In the genomic region with DNA sequence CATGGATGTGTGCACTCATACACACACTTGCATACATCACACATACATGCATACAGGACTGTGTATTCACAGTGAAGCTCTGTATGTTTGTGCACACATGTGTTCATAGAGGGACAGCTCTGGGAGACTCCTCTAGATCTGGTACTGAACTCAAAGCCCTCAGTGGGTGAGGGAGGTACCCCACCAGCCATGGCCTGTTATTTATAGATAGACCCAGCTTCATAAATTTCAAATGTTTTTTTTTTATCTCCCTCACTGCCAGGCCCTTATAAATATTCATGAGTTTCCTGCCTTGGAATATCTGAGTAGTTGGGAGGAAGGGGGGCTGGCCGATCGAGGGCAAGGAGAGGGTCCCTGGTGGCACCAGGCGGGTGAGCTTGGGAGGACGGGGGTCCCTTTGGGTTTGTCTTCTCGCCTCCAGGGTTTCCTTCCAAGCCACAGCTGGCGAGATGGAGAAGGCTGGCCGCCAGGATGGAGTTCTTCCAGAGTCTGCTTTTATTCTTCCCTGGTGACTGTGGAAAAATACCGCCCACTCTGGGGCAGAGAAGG, we compare ENCODE assay signal across 11 mouse cellular contexts. TPM values are rescaled to one million over a fixed set of nuclear protein-coding genes. Genes with fewer than 3 reads are reported as not detected.
DNase-seq lines count a peak whose midpoint lies in the region; ATAC-seq and TF ChIP-seq lines count a peak whose summit lies in the region.
"Had no signal": no experiment of that assay in that cellular context is flagged by ENCODE, and none has a peak within 500 bp of the region (broad histone marks: within the 10 kb centered on the region; RNA-seq: fewer than 3 reads in every experiment).

No protein-coding gene starts in this region.

- no peak for TF ChIP-seq POLR2A in heart, adult 2 months (IDR thresholded peaks at IDR 0.05; ENCODE audit: insufficient read depth, low read depth, low read length)
- TF ChIP-seq POLR2A in brain, embryonic 14.5 days (IDR thresholded peaks at IDR 0.05; ENCODE audit: borderline replicate concordance, extremely low read depth, insufficient read depth, insufficient read length, poor library complexity, severe bottlenecking) = no peak

- no peak overlapping the region for H3K9ac ChIP-seq in heart, adult 2 months (ENCODE audit: low read depth, low read length)
- H3K9ac ChIP-seq in heart, embryonic 11.5 days (ENCODE audit: low read depth, low read length) = no peak overlapping the region
- peak overlapping the region; percentile 33; the same call in 1 of the 2 replicates for H3K9ac ChIP-seq in forebrain, postnatal 0 days
- H3K9ac ChIP-seq in hindbrain, postnatal 0 days (replicated peaks; ENCODE audit: low read length) = no peak overlapping the region

- H3K36me3 ChIP-seq in heart, adult 2 months (ENCODE audit: control insufficient read depth, insufficient read depth, low read length) = no peaks in the 10 kb centered on the region
- no peaks in the 10 kb centered on the region for H3K36me3 ChIP-seq in heart, embryonic 11.5 days (ENCODE audit: control insufficient read depth, insufficient read depth, low read length)
- H3K36me3 ChIP-seq in forebrain, postnatal 0 days (ENCODE audit: insufficient read depth) = no peaks in the 10 kb centered on the region
- H3K36me3 ChIP-seq in hindbrain, postnatal 0 days (ENCODE audit: insufficient read depth, low read length) = no peaks in the 10 kb centered on the region

- 39% methylated on average over 8 of the region's 8 CpGs for WGBS in heart, adult 2 months
- 71% methylated on average over 8 of the region's 8 CpGs for WGBS in heart, embryonic 11.5 days (ENCODE audit: insufficient replicate concordance)
- 26% methylated on average over 8 of the region's 8 CpGs for WGBS in forebrain, postnatal 0 days
- WGBS in hindbrain, postnatal 0 days = 17% methylated on average over 8 of the region's 8 CpGs

- DNase-seq in heart, adult 2 months = peak; percentile 14 to 22
- peak; percentile 81 for DNase-seq in brain, embryonic 14.5 days (ENCODE audit: low read depth)
- peak; percentile 69 for DNase-seq in forebrain, postnatal 0 days
- peak; percentile 25 for DNase-seq in hindbrain, postnatal 0 days (ENCODE audit: low spot score)
- no peak for DNase-seq in thymus, postnatal 0 days (ENCODE audit: low spot score)
- no peak for DNase-seq in cerebellum, adult 9-11 months
- no peak for DNase-seq in testis, postnatal 10 days (ENCODE audit: low spot score)
- DNase-seq: adrenal gland, postnatal 36 days; kidney, postnatal 25 days had no signal

- H3K27ac ChIP-seq in heart, adult 2 months = no peak overlapping the region
- H3K27ac ChIP-seq in heart, embryonic 11.5 days (ENCODE audit: low read depth, low read length) = no peak overlapping the region
- peak overlapping the region; percentile 79 for H3K27ac ChIP-seq in forebrain, postnatal 0 days (ENCODE audit: low read depth, low read length)
- H3K27ac ChIP-seq in hindbrain, postnatal 0 days = peak overlapping the region; percentile 45
- H3K27ac ChIP-seq: macrophage had no signal

- H3K27me3 ChIP-seq in heart, adult 2 months (ENCODE audit: control insufficient read depth, insufficient read depth, low read length) = peaks cover 2% of the 10 kb centered on the region; the same call in 1 of the 2 replicates
- H3K27me3 ChIP-seq in heart, embryonic 11.5 days (ENCODE audit: control insufficient read depth, insufficient read depth, low read length) = no peaks in the 10 kb centered on the region; the same call in 1 of the 2 replicates
- no peaks in the 10 kb centered on the region for H3K27me3 ChIP-seq in forebrain, postnatal 0 days (ENCODE audit: insufficient read depth, low read length)
- no peaks in the 10 kb centered on the region for H3K27me3 ChIP-seq in hindbrain, postnatal 0 days (ENCODE audit: insufficient read depth, low read length)

- intact Hi-C loops in heart, adult 2 months (cut with DNase I) = no loop called here

- H3K4me2 ChIP-seq in heart, embryonic 11.5 days = no peak overlapping the region
- no peak overlapping the region for H3K4me2 ChIP-seq in forebrain, postnatal 0 days (ENCODE audit: low read depth)
- H3K4me2 ChIP-seq in hindbrain, postnatal 0 days (ENCODE audit: low read depth, low read length) = no peak overlapping the region

- ATAC-seq in heart, embryonic 11.5 days (replicated peaks; ENCODE audit: insufficient number of reproducible peaks, low FRiP score, low TSS enrichment) = no peak
- peak; percentile 73 for ATAC-seq in forebrain, postnatal 0 days
- peak; percentile 57 for ATAC-seq in hindbrain, postnatal 0 days

- H3K9me3 ChIP-seq in heart, embryonic 11.5 days (replicated peaks; ENCODE audit: control insufficient read depth, low read length) = no peaks in the 10 kb centered on the region
- H3K9me3 ChIP-seq in forebrain, postnatal 0 days (ENCODE audit: low read length) = no peaks in the 10 kb centered on the region
- H3K9me3 ChIP-seq in hindbrain, postnatal 0 days (ENCODE audit: low read length) = no peaks in the 10 kb centered on the region

- H3K4me3 ChIP-seq in heart, adult 2 months = no peak overlapping the region
- H3K4me3 ChIP-seq in heart, embryonic 11.5 days (ENCODE audit: low read depth, low read length) = no peak overlapping the region
- no peak overlapping the region for H3K4me3 ChIP-seq in forebrain, postnatal 0 days (ENCODE audit: low read depth, low read length)
- no peak overlapping the region for H3K4me3 ChIP-seq in hindbrain, postnatal 0 days (ENCODE audit: low read length)

- no peaks in the 10 kb centered on the region for H3K79me2 ChIP-seq in heart, adult 2 months (replicated peaks; ENCODE audit: control insufficient read depth, insufficient read depth, low read length)

- H3K4me1 ChIP-seq in heart, adult 2 months (ENCODE audit: control insufficient read depth, insufficient read depth, low read length) = no peaks in the 10 kb centered on the region
- no peaks in the 10 kb centered on the region for H3K4me1 ChIP-seq in heart, embryonic 11.5 days (ENCODE audit: control insufficient read depth, insufficient read depth, low read length)
- peaks cover 12% of the 10 kb centered on the region for H3K4me1 ChIP-seq in forebrain, postnatal 0 days (ENCODE audit: insufficient read depth)
- H3K4me1 ChIP-seq in hindbrain, postnatal 0 days (ENCODE audit: insufficient read depth, low read length) = peaks cover 2% of the 10 kb centered on the region; the same call in 1 of the 2 replicates

- no peak for TF ChIP-seq EP300 in heart, adult 2 months (IDR thresholded peaks at IDR 0.05; ENCODE audit: insufficient read depth, low read depth, low read length)

- no peak for TF ChIP-seq CTCF in heart, adult 2 months (IDR thresholded peaks at IDR 0.05)
- TF ChIP-seq CTCF in brain, embryonic 14.5 days (IDR thresholded peaks at IDR 0.05; ENCODE audit: borderline replicate concordance, extremely low read depth, insufficient read depth, insufficient read length) = no peak
- TF ChIP-seq CTCF in forebrain, postnatal 0 days (IDR thresholded peaks at IDR 0.05; ENCODE audit: low read depth) = no peak
- no peak for TF ChIP-seq CTCF in hindbrain, postnatal 0 days (IDR thresholded peaks at IDR 0.05; ENCODE audit: low read depth)

RNA-seq across cellular contexts. Expression of a gene that starts 42.2 kb away (rescaled TPM):
- under 1 TPM in 1 of 2 experiments, not detected in 1; 0.13 TPM for total RNA-seq in heart, adult 2 months (2021)
- 0.31 and 0.38 TPM in 2 replicates for polyA plus RNA-seq in heart, adult 2 months (2012; rRNA removed)
- 1.4 and 2.3 TPM in 2 replicates for polyA plus RNA-seq in heart, embryonic 11.5 days (2014; fragmentation: Nextera tagmentation; extraction: Ambion mirVana)
- polyA plus RNA-seq in brain, embryonic 14.5 days (2012; rRNA removed) = 139 and 162 TPM in 2 replicates
- total RNA-seq in forebrain, postnatal 0 days (2014; rRNA removed) = 251 and 263 TPM in 2 replicates
- polyA plus RNA-seq in forebrain, postnatal 0 days (2015; fragmentation: Nextera tagmentation; extraction: Ambion mirVana) = 210 and 249 TPM in 2 replicates
- total RNA-seq in hindbrain, postnatal 0 days (2014; rRNA removed) = 317 and 346 TPM in 2 replicates
- 190 and 213 TPM in 2 replicates for polyA plus RNA-seq in hindbrain, postnatal 0 days (2015; fragmentation: Nextera tagmentation; extraction: Ambion mirVana)
- polyA plus RNA-seq in thymus, postnatal 0 days (2015; fragmentation: Nextera tagmentation; extraction: Ambion mirVana) = 0.24 and 0.52 TPM in 2 replicates
- polyA plus RNA-seq: macrophage had no signal

RNA-seq across cellular contexts. Expression of a gene that starts 52.0 kb away (rescaled TPM):
- total RNA-seq in heart, adult 2 months (2021) = 10 to 100 TPM; 17.8 to 18.6 TPM
- 18.8 and 20.8 TPM in 2 replicates for polyA plus RNA-seq in heart, adult 2 months (2012; rRNA removed)
- polyA plus RNA-seq in heart, embryonic 11.5 days (2014; fragmentation: Nextera tagmentation; extraction: Ambion mirVana) = 53.1 and 54.6 TPM in 2 replicates
- polyA plus RNA-seq in brain, embryonic 14.5 days (2012; rRNA removed) = 34.4 and 41.6 TPM in 2 replicates
- 38.8 and 46.6 TPM in 2 replicates for total RNA-seq in forebrain, postnatal 0 days (2014; rRNA removed)
- polyA plus RNA-seq in forebrain, postnatal 0 days (2015; fragmentation: Nextera tagmentation; extraction: Ambion mirVana) = 62.0 and 76.0 TPM in 2 replicates
- 31.7 and 44.3 TPM in 2 replicates for total RNA-seq in hindbrain, postnatal 0 days (2014; rRNA removed)
- 65.7 and 68.0 TPM in 2 replicates for polyA plus RNA-seq in hindbrain, postnatal 0 days (2015; fragmentation: Nextera tagmentation; extraction: Ambion mirVana)
- polyA plus RNA-seq in thymus, postnatal 0 days (2015; fragmentation: Nextera tagmentation; extraction: Ambion mirVana) = 54.9 and 56.7 TPM in 2 replicates

RNA-seq across cellular contexts. Expression of a gene that starts 59.3 kb away (rescaled TPM):
- 10 to 100 TPM in 1 of 2 experiments, 1 to 10 TPM in 1; 8.8 to 10.3 TPM for total RNA-seq in heart, adult 2 months (2021)
- polyA plus RNA-seq in heart, adult 2 months (2012; rRNA removed) = 16.6 and 17.9 TPM in 2 replicates
- polyA plus RNA-seq in heart, embryonic 11.5 days (2014; fragmentation: Nextera tagmentation; extraction: Ambion mirVana) = 12.5 and 13.5 TPM in 2 replicates
- 34.7 and 40.0 TPM in 2 replicates for polyA plus RNA-seq in brain, embryonic 14.5 days (2012; rRNA removed)
- total RNA-seq in forebrain, postnatal 0 days (2014; rRNA removed) = 15.6 and 18.7 TPM in 2 replicates
- 12.5 and 13.4 TPM in 2 replicates for polyA plus RNA-seq in forebrain, postnatal 0 days (2015; fragmentation: Nextera tagmentation; extraction: Ambion mirVana)
- total RNA-seq in hindbrain, postnatal 0 days (2014; rRNA removed) = 16.9 and 18.8 TPM in 2 replicates
- 11.4 and 13.0 TPM in 2 replicates for polyA plus RNA-seq in hindbrain, postnatal 0 days (2015; fragmentation: Nextera tagmentation; extraction: Ambion mirVana)
- 149 and 159 TPM in 2 replicates for polyA plus RNA-seq in thymus, postnatal 0 days (2015; fragmentation: Nextera tagmentation; extraction: Ambion mirVana)

Comparison
In these comparisons a context has a peak if more than half of its experiments do, and no peak if none do; other contexts are left out.
1. DNase-seq: peak in heart, adult 2 months (2 of 2), brain, embryonic 14.5 days (single experiment), forebrain, postnatal 0 days (single experiment) and hindbrain, postnatal 0 days (single experiment); none in thymus, postnatal 0 days (single experiment), cerebellum, adult 9-11 months (single experiment) and testis, postnatal 10 days (single experiment).
2. H3K27ac ChIP-seq: peak in forebrain, postnatal 0 days (single experiment) and hindbrain, postnatal 0 days (single experiment); none in heart, adult 2 months (single experiment) and heart, embryonic 11.5 days (single experiment).
3. RNA of a gene that starts 42.2 kb away (polyA plus RNA-seq): 210 to 249 TPM in forebrain, postnatal 0 days, 190 to 213 TPM in hindbrain, postnatal 0 days and 139 to 162 TPM in brain, embryonic 14.5 days; 1.4 to 2.3 TPM in heart, embryonic 11.5 days, 0.24 to 0.52 TPM in thymus, postnatal 0 days and 0.31 to 0.38 TPM in heart, adult 2 months; every median in the first group is over 10 times any median in the second.